ENCODE assay signal across 20 mouse cellular contexts in genomic region chr3:103774009-103774408, GRCm38 (mm10). TPM values are rescaled to one million over a fixed set of nuclear protein-coding genes. Genes with fewer than 3 reads are reported as not detected.
DNase-seq lines count a peak whose midpoint lies in the region; ATAC-seq and TF ChIP-seq lines count a peak whose summit lies in the region.
"Had no signal": no experiment of that assay in that cellular context is flagged by ENCODE, and none has a peak within 500 bp of the region (broad histone marks: within the 10 kb centered on the region; RNA-seq: fewer than 3 reads in every experiment).

No protein-coding gene starts in this region.

- no peaks in the 10 kb centered on the region for H3K9me3 ChIP-seq in heart, embryonic 12.5 days (replicated peaks)
- no peaks in the 10 kb centered on the region for H3K9me3 ChIP-seq in lung, embryonic 15.5 days
- H3K9me3 ChIP-seq: limb, embryonic 15.5 days; midbrain, embryonic 10.5 days had no signal

- no peaks in the 10 kb centered on the region for H3K27me3 ChIP-seq in heart, adult 2 months (ENCODE audit: control insufficient read depth, insufficient read depth, low read length)
- no peaks in the 10 kb centered on the region for H3K27me3 ChIP-seq in heart, embryonic 12.5 days (replicated peaks)
- no peaks in the 10 kb centered on the region for H3K27me3 ChIP-seq in lung, embryonic 15.5 days
- H3K27me3 ChIP-seq: limb, embryonic 15.5 days had no signal

- 67% methylated on average over 15 of the region's 15 CpGs for WGBS in heart, adult 2 months
- WGBS in heart, embryonic 12.5 days, result 79% methylated on average over 15 of the region's 15 CpGs
- WGBS in lung, embryonic 15.5 days, result 82% methylated on average over 15 of the region's 15 CpGs

- H3K36me3 ChIP-seq in heart, adult 2 months (ENCODE audit: control insufficient read depth, insufficient read depth, low read length), result peaks cover 44% of the 10 kb centered on the region
- H3K36me3 ChIP-seq in heart, embryonic 12.5 days, result peaks cover 34% of the 10 kb centered on the region
- peaks cover 22% of the 10 kb centered on the region for H3K36me3 ChIP-seq in lung, embryonic 15.5 days

- H3K4me1 ChIP-seq in heart, adult 2 months (ENCODE audit: control insufficient read depth, insufficient read depth, low read length), result peaks cover 17% of the 10 kb centered on the region
- peaks cover 37% of the 10 kb centered on the region for H3K4me1 ChIP-seq in heart, embryonic 12.5 days (replicated peaks)
- H3K4me1 ChIP-seq in lung, embryonic 15.5 days, result peaks cover 27% of the 10 kb centered on the region
- H3K4me1 ChIP-seq: midbrain, embryonic 10.5 days had no signal

- no peak overlapping the region for H3K9ac ChIP-seq in heart, adult 2 months (ENCODE audit: low read depth, low read length)
- no peak overlapping the region for H3K9ac ChIP-seq in heart, embryonic 12.5 days
- H3K9ac ChIP-seq in lung, embryonic 15.5 days, result no peak overlapping the region
- H3K9ac ChIP-seq: limb, embryonic 15.5 days had no signal

- no peak overlapping the region for H3K4me3 ChIP-seq in heart, adult 2 months
- no peak overlapping the region for H3K4me3 ChIP-seq in heart, embryonic 12.5 days
- no peak overlapping the region for H3K4me3 ChIP-seq in lung, embryonic 15.5 days
- H3K4me3 ChIP-seq: limb, embryonic 15.5 days; midbrain, embryonic 10.5 days had no signal

- no peak for TF ChIP-seq POLR2A in heart, adult 2 months (IDR thresholded peaks at IDR 0.05; ENCODE audit: insufficient read depth, low read depth, low read length)

- TF ChIP-seq EP300 in heart, adult 2 months (IDR thresholded peaks at IDR 0.05; ENCODE audit: insufficient read depth, low read depth, low read length), result no peak

- no peak overlapping the region for H3K4me2 ChIP-seq in heart, embryonic 12.5 days
- no peak overlapping the region for H3K4me2 ChIP-seq in lung, embryonic 15.5 days
- H3K4me2 ChIP-seq: limb, embryonic 15.5 days had no signal

- intact Hi-C loops in heart, adult 2 months (cut with DNase I), result no loop called here

- H3K79me2 ChIP-seq in heart, adult 2 months (replicated peaks; ENCODE audit: control insufficient read depth, insufficient read depth, low read length), result peaks cover 9% of the 10 kb centered on the region

- no peak for TF ChIP-seq CTCF in heart, adult 2 months (IDR thresholded peaks at IDR 0.05)

- DNase-seq in heart, adult 2 months, result no peak
- DNase-seq in lung, adult 18-20 months, result no peak
- peak; percentile 18 for DNase-seq in Muller cell, postnatal 12 days (ENCODE audit: inconsistent ontology term)
- peak; percentile 61 to 74 for DNase-seq in thymus, postnatal 10 days (ENCODE audit: low spot score in 2 of 2)
- DNase-seq in ovary, postnatal 10 days (ENCODE audit: low spot score), result no peak
- DNase-seq in layer of hippocampus, adult 8-10 months (ENCODE audit: low spot score in 2 of 2), result no peak
- DNase-seq: cerebellum, adult 8-10 months; kidney, adult 8-10 months had no signal

- no peak for ATAC-seq in heart, embryonic 12.5 days (ENCODE audit: insufficient number of reproducible peaks, low FRiP score)
- ATAC-seq in lung, embryonic 15.5 days (ENCODE audit: borderline replicate concordance, extremely low read depth, low FRiP score, low TSS enrichment), result 0 out of 2 replicates have a peak, but pooled peaks have one; percentile 35
- ATAC-seq: lung, postnatal 0 days had no signal

- H3K27ac ChIP-seq in heart, adult 2 months, result peak overlapping the region; percentile 77; the same call in 1 of the 2 replicates
- H3K27ac ChIP-seq in heart, embryonic 12.5 days (ENCODE audit: poor library complexity, severe bottlenecking), result no peak overlapping the region; the same call in 1 of the 2 replicates
- no peak overlapping the region for H3K27ac ChIP-seq in lung, embryonic 15.5 days
- H3K27ac ChIP-seq: limb, embryonic 15.5 days; midbrain, embryonic 10.5 days; stomach, postnatal 0 days had no signal

RNA-seq across cellular contexts. Expression of gene Hipk1, which starts 17.4 kb away (rescaled TPM):
- 100 to 1,000 TPM in 1 of 2 experiments, 10 to 100 TPM in 1; 98.1 to 109 TPM for total RNA-seq in heart, adult 2 months (2021)
- polyA plus RNA-seq in heart, adult 2 months (2012; rRNA removed), result 50.8 and 61.5 TPM in 2 replicates
- 13.5 and 14.9 TPM in 2 replicates for polyA plus RNA-seq in heart, embryonic 12.5 days (2016; fragmentation: Nextera tagmentation; extraction: Ambion mirVana)
- 11.0 and 11.6 TPM in 2 replicates for polyA plus RNA-seq in lung, embryonic 15.5 days (2015; fragmentation: Nextera tagmentation; extraction: Ambion mirVana)
- 100 to 1,000 TPM; 115 to 141 (median 129) TPM for total RNA-seq in layer of hippocampus, adult 8-10 months (2022)

RNA-seq across cellular contexts. Expression of gene Gm10964, which starts 34.8 kb away (rescaled TPM):
- total RNA-seq in heart, adult 2 months (2021), result not detected
- not detected in 2 replicates for polyA plus RNA-seq in heart, adult 2 months (2012; rRNA removed)
- polyA plus RNA-seq in heart, embryonic 12.5 days (2016; fragmentation: Nextera tagmentation; extraction: Ambion mirVana), result not detected in 2 replicates
- polyA plus RNA-seq in lung, embryonic 15.5 days (2015; fragmentation: Nextera tagmentation; extraction: Ambion mirVana), result not detected in 2 replicates
- total RNA-seq in layer of hippocampus, adult 8-10 months (2022), result not detected
- total RNA-seq: layer of hippocampus, adult 18-20 months; left cerebral cortex, postnatal 10 days had no signal
- polyA plus RNA-seq: C2C12; frontal cortex, adult 2 months; gonadal fat pad, adult 2 months; hindbrain, embryonic 11.5 days; limb, embryonic 15.5 days; lung, postnatal 0 days; midbrain, embryonic 10.5 days; stomach, postnatal 0 days had no signal

RNA-seq across cellular contexts. Expression of gene Dclre1b, which starts 35.2 kb away (rescaled TPM):
- total RNA-seq in heart, adult 2 months (2021), result 10 to 100 TPM; 10.7 to 12.0 TPM
- 6.9 and 7.4 TPM in 2 replicates for polyA plus RNA-seq in heart, adult 2 months (2012; rRNA removed)
- polyA plus RNA-seq in heart, embryonic 12.5 days (2016; fragmentation: Nextera tagmentation; extraction: Ambion mirVana), result 18.1 and 19.8 TPM in 2 replicates
- polyA plus RNA-seq in lung, embryonic 15.5 days (2015; fragmentation: Nextera tagmentation; extraction: Ambion mirVana), result 30.5 and 31.2 TPM in 2 replicates
- total RNA-seq in layer of hippocampus, adult 8-10 months (2022), result 10 to 100 TPM in 2 of 4 experiments, 1 to 10 TPM in 2; 7.4 to 12.1 (median 9.7) TPM

RNA-seq across cellular contexts. Expression of gene Ap4b1, which starts 35.3 kb away (rescaled TPM):
- 10 to 100 TPM; 14.8 to 17.7 TPM for total RNA-seq in heart, adult 2 months (2021)
- polyA plus RNA-seq in heart, adult 2 months (2012; rRNA removed), result 14.6 and 25.0 TPM in 2 replicates
- 16.2 and 16.5 TPM in 2 replicates for polyA plus RNA-seq in heart, embryonic 12.5 days (2016; fragmentation: Nextera tagmentation; extraction: Ambion mirVana)
- 19.6 and 21.0 TPM in 2 replicates for polyA plus RNA-seq in lung, embryonic 15.5 days (2015; fragmentation: Nextera tagmentation; extraction: Ambion mirVana)
- 10 to 100 TPM; 11.4 to 14.3 (median 13.1) TPM for total RNA-seq in layer of hippocampus, adult 8-10 months (2022)

RNA-seq across cellular contexts. Expression of gene Gm43064, which starts 35.4 kb away (rescaled TPM):
- under 1 TPM in 1 of 2 experiments, not detected in 1; 0.10 TPM for total RNA-seq in heart, adult 2 months (2021)
- not detected in 2 replicates for polyA plus RNA-seq in heart, adult 2 months (2012; rRNA removed)
- 0.12 and 0.27 TPM in 2 replicates for polyA plus RNA-seq in heart, embryonic 12.5 days (2016; fragmentation: Nextera tagmentation; extraction: Ambion mirVana)
- 0.24 and 0.35 TPM in 2 replicates for polyA plus RNA-seq in lung, embryonic 15.5 days (2015; fragmentation: Nextera tagmentation; extraction: Ambion mirVana)
- total RNA-seq in layer of hippocampus, adult 8-10 months (2022), result under 1 TPM in 3 of 4 experiments, not detected in 1; 0.21 to 0.83 (median 0.30) TPM
- total RNA-seq: left cerebral cortex, postnatal 10 days had no signal
- polyA plus RNA-seq: C2C12; lung, postnatal 0 days had no signal

Comparison
In these comparisons a context has a peak if more than half of its experiments do, and no peak if none do; other contexts are left out.
1. DNase-seq: peak in Muller cell, postnatal 12 days (single experiment) and thymus, postnatal 10 days (2 of 2); none in heart, adult 2 months (0 of 2), lung, adult 18-20 months (0 of 2), ovary, postnatal 10 days (single experiment) and layer of hippocampus, adult 8-10 months (0 of 2).